Mouse (Mus musculus) heart, postnatal 0 days (tissue): ENCODE data around the gene Hinfp.

Source experiments
- CTCF ChIP-seq: IDR thresholded peaks from 2 replicates; pipeline ENCODE4 v1.5.1; 2016; ENCODE audit warnings: antibody characterized with exemption, control low read depth, low read depth
- EP300 ChIP-seq: IDR thresholded peaks from 2 replicates; pipeline ENCODE4 v1.6.1; 2016; ENCODE audit warnings: antibody characterized with exemption, low read depth

DNA sequence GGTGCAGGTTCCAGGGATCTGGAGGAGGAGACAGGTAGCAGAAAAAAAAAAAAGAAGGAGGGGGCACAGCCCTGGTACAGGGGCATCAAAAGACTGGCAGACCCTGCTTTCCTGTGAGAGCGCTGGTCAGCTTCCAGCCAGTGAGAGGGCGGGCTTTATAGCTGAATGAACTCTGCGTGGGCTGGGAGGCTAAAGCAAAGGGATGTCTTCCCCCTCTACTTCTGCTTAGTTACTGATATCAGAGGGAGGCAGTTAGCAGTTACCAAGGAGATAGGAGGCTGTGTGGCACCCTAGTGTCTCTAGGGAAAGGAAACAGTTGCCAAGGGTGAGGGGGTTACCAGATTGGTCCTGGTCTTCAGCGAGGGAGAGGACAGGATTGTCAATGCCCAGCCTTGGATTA, 55.0 kb downstream of the Hinfp start:
- TF ChIP-seq EP300 (no peak), CTCF (no peak)
